Mouse (Mus musculus): Measurements from ENCODE around the gene Vwa1.
A peak's percentile ranks its signal among the peaks of the same experiment; 100 is the strongest.
"Not testable (repeated sequence)": the region's sequence is repeated elsewhere in the genome, so short reads cannot be mapped to it uniquely, and the experiment has no call there.

The Vwa1 gene

DNA sequence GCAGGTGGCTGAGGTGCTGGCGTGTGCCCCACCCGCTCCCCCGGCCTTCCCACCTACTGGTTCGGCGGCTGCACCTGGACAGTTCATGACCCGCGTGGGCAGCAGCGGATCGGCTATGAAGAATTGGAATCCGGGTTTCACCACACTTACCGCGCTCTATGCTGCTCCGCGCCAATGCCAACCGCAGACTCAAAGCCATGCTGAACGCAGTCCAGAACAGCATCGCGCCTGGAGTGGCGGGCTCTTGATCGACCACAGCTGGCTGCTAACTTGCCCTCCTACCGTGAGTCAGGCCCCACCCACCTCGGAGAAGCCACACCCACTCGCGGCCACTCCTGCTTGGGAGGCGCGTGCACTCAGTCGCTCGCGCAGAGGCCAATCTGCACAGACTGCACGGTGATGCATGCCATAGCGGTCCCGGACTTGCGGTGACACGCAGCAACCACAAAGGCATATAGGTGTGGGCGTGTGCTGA lies at the start of gene Vwa1:
Gene Vwa1, minus strand, starts transcription at position 419 of the 475 bp plus-strand sequence.
- no peak for DNase-seq (ENCODE audit: extremely low read depth, low read depth, low spot score)

DNA sequence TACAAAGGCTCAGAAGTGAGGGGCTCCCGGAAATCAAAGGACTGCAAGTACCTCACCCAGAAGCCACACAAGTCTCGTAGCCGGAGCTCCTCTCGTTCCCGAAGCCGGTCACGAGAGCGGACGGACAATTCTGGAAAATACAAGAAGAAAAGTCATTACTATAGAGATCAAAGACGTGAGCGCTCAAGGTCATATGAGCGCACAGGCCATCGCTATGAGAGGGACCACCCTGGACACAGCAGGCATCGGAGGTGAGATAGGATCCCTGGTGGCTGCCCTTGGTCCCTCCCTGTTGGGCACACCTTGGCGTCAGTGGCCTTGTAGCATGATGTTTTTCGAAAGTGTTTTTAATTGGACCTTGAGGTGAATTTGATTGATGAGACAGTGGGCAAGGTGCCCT lies 48.9 kb upstream of the Vwa1 start:
- DNase-seq (ENCODE audit: extremely low read depth, low read depth, low spot score), result no peak

DNA sequence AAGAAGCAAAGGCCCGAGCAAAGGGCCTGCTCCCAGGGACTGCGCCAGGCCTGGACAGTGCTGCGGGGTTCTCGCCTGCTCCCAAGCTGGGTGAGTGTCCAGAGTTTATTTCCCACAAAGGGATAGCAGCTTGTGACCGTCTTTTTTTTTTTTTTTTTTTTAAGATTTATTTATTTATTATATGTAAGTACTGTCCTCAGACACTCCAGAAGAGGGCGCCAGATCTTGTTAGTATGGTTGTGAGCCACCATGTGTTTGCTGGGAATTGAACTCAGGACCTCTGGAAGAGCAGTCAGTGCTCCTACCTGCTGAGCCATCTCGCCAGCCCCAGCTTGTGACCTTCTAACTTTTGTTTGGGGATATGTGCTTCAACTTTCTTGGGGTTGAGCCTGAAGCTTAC lies 46.5 kb upstream of the Vwa1 start:
- no peak for DNase-seq (ENCODE audit: extremely low read depth, low read depth, low spot score)

DNA sequence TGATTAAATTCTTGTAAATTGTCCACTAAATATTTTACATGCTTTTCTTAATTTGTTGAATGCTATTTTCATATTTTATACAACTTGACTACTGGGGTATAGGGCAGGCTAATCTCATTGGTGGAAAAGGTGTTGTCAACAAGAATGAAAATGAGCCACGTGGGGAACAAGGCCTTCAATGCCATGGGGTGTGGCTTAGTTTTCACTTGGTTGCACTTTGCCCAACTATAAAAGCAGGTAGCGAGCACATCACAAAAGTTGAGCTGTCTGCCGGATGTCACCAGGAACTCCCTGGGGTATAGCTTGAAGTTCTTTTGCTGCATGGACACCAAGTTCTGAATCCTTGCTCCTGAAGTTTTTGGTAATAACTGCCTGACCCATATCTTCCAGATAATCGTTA lies 43.0 kb upstream of the Vwa1 start:
- no peak for DNase-seq (ENCODE audit: extremely low read depth, low read depth, low spot score)

- no peak for DNase-seq (ENCODE audit: extremely low read depth, low read depth, low spot score)
Measured at GRCm38 (mm10) chr4:155812665-155813181, 38.2 kb upstream of the Vwa1 start.

- DNase-seq (ENCODE audit: extremely low read depth, low read depth, low spot score), result peak; percentile 46
Measured at GRCm38 (mm10) chr4:155811929-155812664, 37.6 kb upstream of the Vwa1 start, which contains the start of gene Ccnl2. Gene Ccnl2, plus strand, starts transcription at chr4:155812489.

DNA sequence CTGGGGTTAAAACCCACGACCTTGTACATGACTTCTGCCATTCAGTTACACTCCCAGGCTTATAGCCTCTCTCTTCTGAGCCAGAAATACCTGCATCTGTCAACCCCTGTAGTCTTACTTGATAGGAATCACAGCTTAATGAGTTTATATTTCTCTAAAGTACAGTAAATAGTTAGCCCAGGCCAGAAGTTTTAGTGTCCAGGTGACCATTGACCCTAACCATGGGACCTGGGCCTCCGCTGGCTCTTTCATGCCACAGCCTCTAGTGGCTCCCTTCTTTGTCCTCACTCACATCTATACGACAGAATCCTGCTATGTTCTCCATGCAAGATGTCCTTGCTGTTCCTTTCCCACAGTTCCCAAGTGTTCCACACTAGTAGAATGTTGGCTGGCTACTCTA lies 33.3 kb upstream of the Vwa1 start:
- DNase-seq (ENCODE audit: extremely low read depth, low read depth, low spot score), result no peak

DNA sequence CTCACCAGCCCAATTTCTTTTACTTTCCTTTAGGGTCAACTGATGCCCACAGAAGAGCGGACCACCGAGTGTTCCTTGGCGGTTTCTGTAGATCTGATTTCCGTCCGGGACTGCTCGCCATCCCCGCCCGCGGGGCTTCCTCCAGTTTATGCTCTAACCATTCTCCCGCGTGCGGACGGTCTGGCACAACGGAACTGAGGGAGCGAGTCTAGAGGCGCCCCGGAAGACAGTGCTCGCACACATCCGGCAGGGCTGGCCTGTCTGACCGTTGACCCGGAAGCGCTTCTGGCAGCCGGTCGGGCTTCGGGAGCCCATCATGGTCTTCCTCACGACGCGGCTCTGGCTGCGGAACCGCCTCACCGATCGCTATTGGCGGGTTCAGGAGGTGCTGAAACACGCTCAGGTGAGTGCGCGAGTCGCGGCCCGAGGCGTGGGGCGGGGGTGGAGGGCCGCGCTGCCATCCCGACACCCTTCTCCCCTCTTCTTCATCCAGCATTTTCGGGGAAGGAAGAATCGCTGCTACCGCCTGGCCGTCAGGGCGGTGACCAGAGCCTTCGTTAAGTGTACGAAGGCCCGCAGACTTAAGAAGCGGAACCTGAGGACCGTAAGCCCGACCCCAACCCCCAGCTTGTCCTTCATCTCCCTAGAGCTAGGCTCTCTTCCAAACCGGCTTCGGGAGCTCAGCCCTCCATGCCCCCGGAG lies 29.0 kb upstream of the Vwa1 start:
- DNase-seq (ENCODE audit: extremely low read depth, low read depth, low spot score), result no peak

DNA sequence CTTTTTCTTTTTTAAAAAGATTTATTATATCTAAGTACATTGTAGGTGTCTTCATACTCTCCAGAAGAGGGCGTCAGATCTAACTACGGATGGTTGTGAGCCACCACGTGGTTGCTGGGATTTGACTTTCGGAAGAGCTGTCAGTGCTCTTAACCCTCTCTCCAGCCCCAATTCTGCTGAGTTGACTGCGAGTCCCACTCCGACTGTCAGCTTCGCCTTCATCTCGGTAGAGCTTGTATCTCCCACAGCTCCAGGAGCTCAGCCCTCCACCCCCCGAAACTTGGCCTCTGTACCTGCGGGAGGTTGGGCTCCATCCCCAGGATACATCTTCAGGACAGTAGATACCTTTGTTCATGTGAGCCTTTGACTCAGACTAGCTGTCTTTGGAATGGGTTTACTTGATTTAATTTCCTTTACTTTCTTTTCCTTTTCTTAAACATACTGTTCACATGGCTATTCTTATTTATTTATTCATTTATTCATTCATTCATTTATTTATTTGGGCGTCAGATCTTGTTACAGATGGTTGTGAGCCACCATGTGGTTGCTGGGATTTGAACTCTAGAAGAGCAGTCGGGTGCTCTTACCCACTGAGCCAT lies 28.3 kb upstream of the Vwa1 start, which contains the start of gene Mrpl20:
Gene Mrpl20, plus strand, starts transcription at position 138 of the 599 bp plus-strand sequence.
- no peak for DNase-seq (ENCODE audit: extremely low read depth, low read depth, low spot score)

DNA sequence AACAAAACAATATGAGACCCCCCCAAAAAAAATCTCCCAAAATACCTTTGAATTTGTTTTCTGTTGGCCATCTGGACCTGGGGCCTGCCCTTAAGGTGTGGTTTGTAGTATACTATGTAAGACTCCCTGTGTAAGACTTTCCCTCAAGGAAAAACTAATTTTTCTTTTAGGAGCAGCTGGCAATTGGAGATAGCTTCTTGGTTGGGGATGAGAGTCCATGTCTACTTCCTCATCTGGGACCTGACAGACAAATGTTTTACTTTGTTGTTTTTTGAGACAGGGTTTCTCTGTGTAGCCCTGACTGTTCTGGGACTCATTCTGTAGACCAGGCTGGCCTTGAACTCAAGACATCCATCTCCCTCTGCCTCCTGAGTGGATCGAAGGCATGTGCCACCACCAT lies 27.6 kb upstream of the Vwa1 start:
- DNase-seq (ENCODE audit: extremely low read depth, low read depth, low spot score), result no peak

- DNase-seq (ENCODE audit: extremely low read depth, low read depth, low spot score), result no peak
Measured at GRCm38 (mm10) chr4:155793730-155794129, 19.2 kb upstream of the Vwa1 start.

DNA sequence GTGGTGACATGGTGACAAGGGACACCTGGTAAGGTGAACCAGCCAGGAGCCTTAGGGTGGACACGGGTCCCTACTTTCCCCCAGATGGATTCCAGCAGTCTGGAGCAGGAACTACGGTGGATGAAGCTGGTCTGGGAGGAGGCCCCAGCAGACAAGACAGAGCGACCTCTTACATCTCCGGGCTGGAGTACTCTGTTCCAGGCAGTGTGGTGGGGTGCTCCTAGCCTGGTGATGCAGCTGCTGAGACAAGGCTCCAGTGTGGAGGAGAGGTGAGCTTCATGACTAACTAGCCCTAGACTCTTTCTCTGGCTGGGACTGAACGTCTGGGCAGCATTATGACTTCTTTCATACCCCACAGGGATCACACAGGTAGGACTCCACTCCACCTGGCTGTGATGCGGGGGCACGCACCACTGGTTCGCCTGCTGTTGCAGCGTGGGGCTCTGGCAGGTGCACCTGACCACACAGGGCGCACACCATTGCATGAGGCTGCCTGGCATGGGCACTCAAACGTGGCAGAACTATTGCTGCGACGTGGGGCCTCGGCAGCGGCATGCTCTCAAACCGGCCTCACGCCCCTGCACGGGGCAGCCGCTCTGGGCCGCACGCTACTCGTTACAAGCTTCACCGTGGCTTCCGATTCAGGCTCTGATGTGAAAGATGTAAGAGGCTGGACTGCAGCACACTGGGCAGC lies 16.9 kb upstream of the Vwa1 start:
- no peak for DNase-seq (ENCODE audit: extremely low read depth, low read depth, low spot score)

GRCm38 (mm10) chr4:155790650-155791161 lies 16.2 kb upstream of the Vwa1 start:
- peak; percentile 75 for DNase-seq (ENCODE audit: extremely low read depth, low read depth, low spot score)

- DNase-seq (ENCODE audit: extremely low read depth, low read depth, low spot score), result no peak
Measured at GRCm38 (mm10) chr4:155790021-155790489, 15.6 kb upstream of the Vwa1 start, which contains the start of gene Ankrd65. Gene Ankrd65, plus strand, starts transcription at chr4:155790439.

DNA sequence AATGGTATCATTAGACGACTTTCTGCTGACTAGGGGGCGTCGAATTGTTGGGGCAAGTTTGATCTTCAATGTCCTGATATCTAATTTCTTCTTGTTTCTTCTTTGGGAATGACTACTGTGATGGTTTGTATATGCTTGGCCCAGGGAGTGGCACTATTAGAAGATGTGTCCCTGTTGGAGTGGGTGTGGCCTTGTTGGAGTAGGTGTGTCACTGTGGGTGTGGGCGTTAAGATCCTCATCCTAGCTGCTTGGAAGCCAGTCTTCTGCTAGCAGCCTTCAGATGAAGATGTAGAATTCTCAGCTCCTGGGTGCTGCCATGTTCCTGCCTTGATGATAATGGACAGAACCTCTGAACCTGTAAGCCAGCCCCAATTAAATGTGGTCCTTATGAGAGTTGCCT lies 14.3 kb upstream of the Vwa1 start:
- not testable (repeated sequence) for DNase-seq (ENCODE audit: extremely low read depth, low read depth, low spot score)

DNA sequence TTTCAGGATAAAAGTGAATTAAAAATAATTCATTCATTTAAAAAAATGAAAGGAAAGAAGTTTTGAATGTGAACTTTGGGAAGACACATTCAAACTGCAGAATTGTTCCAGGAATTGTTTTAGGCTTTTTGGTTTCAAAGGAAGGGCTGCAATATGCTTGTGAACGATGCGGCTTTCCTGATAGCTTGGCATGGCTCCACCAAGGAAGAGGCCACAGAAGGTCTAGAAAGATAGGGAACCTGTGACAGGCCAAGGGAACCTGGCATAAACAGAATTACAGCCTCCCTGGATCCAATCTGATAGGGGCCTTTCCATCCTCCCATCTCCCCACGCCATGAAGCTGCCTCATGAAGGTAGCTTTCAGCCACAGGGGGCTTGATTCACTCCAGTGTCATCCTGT lies 13.8 kb upstream of the Vwa1 start:
- no peak for DNase-seq (ENCODE audit: extremely low read depth, low read depth, low spot score)

GRCm38 (mm10) chr4:155785819-155786218 lies 11.3 kb upstream of the Vwa1 start, which contains the start of gene Tmem88b:
Gene Tmem88b, minus strand, starts transcription at chr4:155785874.
- no peak for DNase-seq (ENCODE audit: extremely low read depth, low read depth, low spot score)

- DNase-seq (ENCODE audit: extremely low read depth, low read depth, low spot score), result no peak
Measured at GRCm38 (mm10) chr4:155785246-155785645, 10.7 kb upstream of the Vwa1 start.

GRCm38 (mm10) chr4:155784081-155784701 lies 9.7 kb upstream of the Vwa1 start:
- no peak for DNase-seq (ENCODE audit: extremely low read depth, low read depth, low spot score)

DNA sequence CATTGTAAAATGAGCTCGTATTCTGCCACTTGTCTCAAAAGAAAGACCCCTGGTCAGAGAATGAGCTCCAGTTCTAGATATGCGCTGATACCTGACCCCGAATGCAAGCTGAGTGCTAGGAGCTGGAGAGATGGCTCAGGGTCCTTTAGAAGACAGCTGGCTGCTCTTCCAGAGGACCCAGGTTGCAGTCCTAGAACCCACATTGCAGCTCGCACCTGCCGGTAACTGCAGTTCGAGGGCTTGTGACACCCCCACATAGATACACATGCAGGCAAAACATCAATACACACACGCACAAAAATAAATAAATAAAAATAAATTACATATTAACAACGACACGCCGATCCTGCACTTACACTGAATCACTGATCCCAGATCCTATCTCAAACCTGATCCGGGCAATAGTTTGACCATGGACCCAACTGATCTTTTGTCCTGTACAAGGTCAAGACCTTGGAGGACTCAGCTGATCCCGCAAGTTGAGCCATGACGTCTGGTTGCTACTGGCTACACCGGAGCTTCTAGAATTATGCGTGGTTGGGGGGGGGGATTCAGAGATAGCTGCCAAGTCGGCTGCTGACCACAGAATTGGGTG lies 9.1 kb upstream of the Vwa1 start:
- no peak for DNase-seq (ENCODE audit: extremely low read depth, low read depth, low spot score)
